Mouse (Mus musculus): ENCODE data around the gene Hyal2.

- TF ChIP-seq POLR2A (IDR thresholded peaks at IDR 0.05; ENCODE audit: control insufficient read depth, extremely low read depth, insufficient read depth, low read length, poor library complexity) (no peak), CTCF (IDR thresholded peaks at IDR 0.05; ENCODE audit: borderline replicate concordance, control insufficient read depth, extremely low read depth, insufficient read depth, low read length, poor library complexity) (no peak)
Observed at GRCm38 (mm10) chr9:107555031-107555457, 12.7 kb upstream of the Hyal2 start.

Measured in thymus, adult 2 months (tissue).